Mouse (Mus musculus) layer of hippocampus, postnatal 25 days (tissue): ENCODE measurements around the gene Catsper1. TPM values are rescaled to one million over a fixed set of nuclear protein-coding genes. Genes with fewer than 3 reads are reported as not detected.
"Not testable (repeated sequence)": the region's sequence is repeated elsewhere in the genome, so short reads cannot be mapped to it uniquely, and the experiment has no call there.

Experiments
- DNase-seq, 2 experiments: peaks; one replicate each; pipeline ENCODE4 v3.0.0; 2022; ENCODE audit warnings: mixed read lengths in 2 of 2, low spot score in 1 of 2; ENCODE audit errors: extremely low spot score in 1 of 2
- total RNA-seq, 2 experiments: library from RNA; stranded (reverse); gene quantifications; 2 replicates each; pipeline ENCODE4 v1.2.3; 2021

Gene Catsper1
- total RNA-seq, 2 experiments from 2014 or later, result not detected

DNA sequence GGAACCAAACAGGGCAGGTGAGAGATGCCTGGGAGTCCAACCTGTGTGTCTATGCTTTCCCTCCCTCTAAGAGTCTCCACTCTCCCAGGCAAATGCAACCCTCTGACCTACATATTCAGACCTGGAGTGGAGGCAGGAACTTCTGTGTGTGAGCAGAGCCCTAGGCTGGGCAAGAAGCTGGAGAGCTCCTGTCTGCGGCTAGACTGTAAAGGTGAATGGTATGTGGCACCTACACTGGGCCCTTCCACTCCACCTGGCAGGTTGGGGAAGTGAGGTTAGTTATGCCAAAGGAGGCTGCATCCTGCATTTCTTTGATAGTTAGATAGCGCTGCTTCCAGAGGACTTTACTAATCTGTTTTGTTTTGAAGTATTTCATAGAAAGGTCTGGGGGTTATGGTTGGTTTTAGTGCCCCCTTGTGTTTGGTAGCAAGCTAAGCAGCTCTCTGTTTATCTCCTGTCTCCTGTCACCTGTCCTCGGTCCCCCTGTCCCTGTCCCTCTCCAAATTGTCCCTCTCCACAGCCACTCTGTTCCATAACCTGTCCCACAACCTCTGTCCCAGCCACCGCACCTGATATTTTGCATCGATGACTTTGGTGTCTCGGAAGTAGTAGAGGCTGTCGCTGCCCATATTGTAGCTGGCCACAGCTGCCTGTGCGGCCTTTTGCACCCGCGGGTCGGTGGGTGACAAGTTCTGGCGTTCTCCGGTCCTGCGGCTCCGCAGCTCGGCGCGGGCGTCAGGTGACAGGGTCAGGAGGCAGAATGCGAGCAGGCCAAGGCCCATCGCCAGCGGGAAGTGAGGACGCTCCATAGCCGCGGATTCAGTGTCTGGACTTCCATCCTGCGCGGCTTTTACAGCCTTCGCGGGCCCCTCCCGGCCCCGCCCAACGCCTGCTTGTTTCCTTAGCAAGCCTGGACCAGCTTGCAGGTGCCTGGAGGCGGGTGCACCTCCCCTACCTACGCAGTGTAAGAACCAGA, 13.3 kb downstream of the Catsper1 start:
- DNase-seq, result peak; percentile 10 to 34

- not testable (repeated sequence) for DNase-seq
Measured at GRCm38 (mm10) chr19:5349502-5349873, 13.9 kb downstream of the Catsper1 start, which contains the start of gene Cst6. Cst6 (minus strand) TSS chr19:5349574.

GRCm38 (mm10) chr19:5353609-5354008, 18.1 kb downstream of the Catsper1 start:
- no peak for DNase-seq

- DNase-seq, result no peak
Measured at GRCm38 (mm10) chr19:5356080-5356479, 20.5 kb downstream of the Catsper1 start.

GRCm38 (mm10) chr19:5362186-5362585, 26.6 kb downstream of the Catsper1 start:
- no peak for DNase-seq

- no peak for DNase-seq
Measured at GRCm38 (mm10) chr19:5364124-5364523, 28.6 kb downstream of the Catsper1 start.

GRCm38 (mm10) chr19:5365751-5366150, 30.2 kb downstream of the Catsper1 start:
- DNase-seq, result no peak

GRCm38 (mm10) chr19:5366175-5367052, 30.9 kb downstream of the Catsper1 start, which contains the start of gene Eif1ad:
Eif1ad (plus strand) TSS chr19:5366741.
- peak; percentile 91 to 98 for DNase-seq

- no peak for DNase-seq
Measured at GRCm38 (mm10) chr19:5367053-5367359, 31.5 kb downstream of the Catsper1 start, which contains the start of gene Banf1. Banf1 (minus strand) TSS chr19:5367168.

DNA sequence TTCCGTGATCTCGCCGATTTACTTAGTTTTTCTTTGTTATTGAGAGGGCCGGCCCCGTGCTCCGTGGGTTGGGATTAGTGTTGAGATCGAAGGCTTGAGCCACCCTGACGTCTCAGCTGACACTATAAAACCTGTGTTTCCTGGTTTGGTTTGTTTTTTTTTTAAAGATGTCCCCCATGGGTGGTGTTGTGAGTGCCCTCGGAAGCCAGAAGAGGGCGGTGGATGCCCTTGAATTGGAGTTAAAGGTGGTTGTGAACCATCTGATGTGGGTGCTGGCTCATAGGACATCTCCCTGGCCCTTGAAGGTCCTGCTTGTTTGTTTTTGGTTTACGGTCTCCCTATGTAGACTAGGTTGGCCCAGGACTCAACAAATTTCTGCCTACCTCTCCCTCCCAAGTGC, 31.9 kb downstream of the Catsper1 start:
- no peak for DNase-seq

- DNase-seq, result no peak
Measured at GRCm38 (mm10) chr19:5370932-5371331, 35.4 kb downstream of the Catsper1 start.

DNA sequence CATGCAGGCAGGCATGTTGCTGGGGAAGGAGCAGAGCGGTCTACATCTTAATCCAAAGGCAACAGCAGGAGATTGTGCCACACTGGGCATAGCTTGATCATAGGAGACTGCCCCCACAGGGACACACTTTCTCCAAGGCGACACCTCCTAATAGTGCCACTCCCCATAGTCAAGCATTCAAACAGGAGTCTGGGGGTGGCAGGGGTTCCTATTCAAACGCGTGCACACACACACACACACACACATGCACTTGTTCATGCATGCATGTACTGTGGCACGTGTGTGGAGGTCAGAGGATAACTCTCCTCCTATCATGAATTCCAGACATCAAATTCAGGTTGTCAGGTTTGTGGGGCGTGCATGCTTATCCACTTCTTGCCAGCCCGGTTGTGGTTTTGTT, 37.2 kb downstream of the Catsper1 start:
- DNase-seq, result no peak

GRCm38 (mm10) chr19:5374177-5374576, 38.6 kb downstream of the Catsper1 start:
- no peak for DNase-seq

- DNase-seq, result no peak
Measured at GRCm38 (mm10) chr19:5374748-5375147, 39.2 kb downstream of the Catsper1 start.

DNA sequence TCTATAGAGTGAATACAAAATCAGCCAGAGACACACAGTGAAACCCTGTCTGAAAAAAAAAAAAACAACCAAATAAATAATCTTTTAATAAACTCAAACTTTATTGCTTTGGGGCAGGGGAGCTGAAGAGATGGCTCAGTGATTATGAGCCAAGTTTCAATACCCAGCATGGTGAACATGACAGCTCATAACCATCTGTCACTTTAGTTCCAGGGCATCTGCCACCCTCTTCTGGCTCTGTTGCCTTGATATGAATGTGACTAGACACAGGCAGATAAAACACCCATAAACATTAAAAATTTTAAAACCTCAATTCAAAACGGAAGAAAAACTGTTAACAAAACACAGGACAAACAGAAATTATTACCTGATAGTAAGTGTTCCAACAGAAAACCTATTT, 41.9 kb downstream of the Catsper1 start:
- no peak for DNase-seq

GRCm38 (mm10) chr19:5383326-5383725, 47.8 kb downstream of the Catsper1 start:
- DNase-seq, result no peak

DNA sequence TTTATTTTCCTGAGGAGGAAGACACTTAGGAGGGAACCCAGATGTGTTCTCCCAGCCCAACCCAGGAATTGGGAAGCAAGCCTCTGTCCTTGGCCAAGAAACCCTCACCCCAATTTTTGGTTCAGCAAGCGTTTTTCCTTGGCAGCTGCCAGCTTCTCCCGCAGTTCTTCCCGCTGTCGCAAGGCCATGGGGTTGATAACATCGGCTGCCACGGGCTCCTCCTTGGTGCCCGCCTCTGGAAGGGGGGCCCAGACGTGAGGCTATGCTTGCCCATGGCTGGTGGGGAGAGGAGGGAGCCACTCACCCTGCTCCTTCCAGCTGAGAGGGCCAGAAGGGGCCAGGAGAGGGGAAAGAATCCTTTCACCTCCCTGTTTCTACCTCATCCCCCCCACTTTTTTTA, 49.2 kb downstream of the Catsper1 start:
- DNase-seq, result no peak

- peak in 1 of 2 experiments; percentile 24 for DNase-seq
Measured at GRCm38 (mm10) chr19:5388011-5388441, 52.5 kb downstream of the Catsper1 start.

DNA sequence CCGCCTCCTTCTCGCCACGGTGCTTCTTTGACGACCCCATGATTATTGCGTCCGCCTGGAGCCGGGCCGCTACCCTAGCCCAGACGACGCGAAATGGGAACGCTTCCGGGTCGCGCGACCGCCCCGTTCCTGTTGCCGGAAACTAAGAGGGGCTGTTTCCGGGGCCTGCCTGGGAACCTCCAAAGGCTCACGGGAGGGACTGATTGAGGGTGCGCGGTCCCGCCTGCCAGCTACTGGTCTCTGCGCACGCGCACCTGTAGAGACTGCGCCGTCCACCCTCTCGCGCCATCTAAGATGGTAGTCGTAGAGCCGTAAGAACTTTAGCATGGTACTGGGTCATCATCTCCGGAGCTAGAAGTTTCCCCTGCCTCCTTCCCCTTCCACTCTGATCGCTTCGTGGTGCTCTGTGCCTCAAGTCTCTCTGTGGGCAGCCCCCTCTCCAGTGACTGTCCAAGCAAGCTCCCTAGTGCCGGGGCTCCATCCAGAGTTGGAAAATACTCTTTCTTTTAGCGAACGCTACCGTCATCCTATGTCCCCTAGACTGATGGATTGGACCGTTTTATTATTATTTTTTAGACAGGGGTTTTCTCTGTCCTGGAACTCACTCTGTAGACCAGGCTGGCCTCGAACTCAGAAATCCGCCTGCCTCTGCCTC, 53.2 kb downstream of the Catsper1 start, which contains the start of gene Sart1:
Gene Sart1 (minus strand): TSS at position 116 of the 655 bp plus-strand sequence.
- peak; percentile 80 to 87 for DNase-seq

GRCm38 (mm10) chr19:5389647-5390046, 54.1 kb downstream of the Catsper1 start:
- no peak for DNase-seq
